Mouse (Mus musculus): Measurements from ENCODE around the gene Spty2d1. TPM values are rescaled to one million over a fixed set of nuclear protein-coding genes. Genes with fewer than 3 reads are reported as not detected.

The Spty2d1 gene
- polyA plus RNA-seq, 1 experiment from 2014 or later = 23.8 TPM

GRCm38 (mm10) chr7:46987073-46987472 is 21.1 kb downstream of the Spty2d1 start:
- Histone ChIP-seq H3K27me3 (ENCODE audit: insufficient read depth, low read length) (no peaks in the 10 kb centered on the region), H3K9ac (no peak overlapping the region), H3K4me1 (ENCODE audit: insufficient read depth) (peaks cover 13% of the 10 kb centered on the region; the same call in 1 of the 2 replicates), H3K9me3 (ENCODE audit: low read depth, low read length) (no peaks in the 10 kb centered on the region), H3K27ac (ENCODE audit: low read depth) (peak overlapping the region; percentile 86), H3K36me3 (ENCODE audit: insufficient read depth) (peaks cover 17% of the 10 kb centered on the region), H3K4me3 (ENCODE audit: low read depth, low read length) (no peak overlapping the region), H3K4me2 (peak overlapping the region; percentile 8)
- TF ChIP-seq CTCF (IDR thresholded peaks at IDR 0.05; ENCODE audit: low read depth) = no peak
- WGBS = 21% methylated on average over 2 of the region's 2 CpGs
- DNase-seq (peak; percentile 68), ATAC-seq (ENCODE audit: insufficient read depth) (peak; percentile 53)

- DNase-seq = peak; percentile 88
- Histone ChIP-seq H3K4me3 (ENCODE audit: low read depth, low read length) (no peak overlapping the region), H3K27me3 (ENCODE audit: insufficient read depth, low read length) (no peaks in the 10 kb centered on the region), H3K4me1 (ENCODE audit: insufficient read depth) (peaks cover 13% of the 10 kb centered on the region; the same call in 1 of the 2 replicates), H3K9me3 (ENCODE audit: low read depth, low read length) (no peaks in the 10 kb centered on the region), H3K9ac (no peak overlapping the region), H3K27ac (ENCODE audit: low read depth) (peak overlapping the region; percentile 86), H3K36me3 (ENCODE audit: insufficient read depth) (peaks cover 12% of the 10 kb centered on the region; the same call in 1 of the 2 replicates), H3K4me2 (peak overlapping the region; percentile 8)
- peak; percentile 79 for ATAC-seq (ENCODE audit: insufficient read depth)
- no peak for TF ChIP-seq CTCF (IDR thresholded peaks at IDR 0.05; ENCODE audit: low read depth)
- WGBS = 34% methylated on average over 5 of the region's 5 CpGs
These were observed 21.6 kb downstream of the Spty2d1 start for GRCm38 (mm10) chr7:46986646-46987045.

- Histone ChIP-seq H3K36me3 (ENCODE audit: insufficient read depth) (0 out of 2 replicates have a peak, but pooled peaks cover 6% of the 10 kb centered on the region), H3K9me3 (ENCODE audit: low read depth, low read length) (no peaks in the 10 kb centered on the region), H3K4me1 (ENCODE audit: insufficient read depth) (peaks cover 13% of the 10 kb centered on the region; the same call in 1 of the 2 replicates), H3K4me2 (peak overlapping the region; percentile 8), H3K9ac (no peak overlapping the region), H3K27ac (ENCODE audit: low read depth) (peak overlapping the region; percentile 86), H3K27me3 (ENCODE audit: insufficient read depth, low read length) (no peaks in the 10 kb centered on the region), H3K4me3 (ENCODE audit: low read depth, low read length) (no peak overlapping the region)
- peak; percentile 75 for ATAC-seq (ENCODE audit: insufficient read depth)
- no peak for TF ChIP-seq CTCF (IDR thresholded peaks at IDR 0.05; ENCODE audit: low read depth)
- DNase-seq = peak; percentile 76
- WGBS = 30% methylated on average over 8 of the region's 8 CpGs
These were observed 22.3 kb downstream of the Spty2d1 start for GRCm38 (mm10) chr7:46985718-46986505.

GRCm38 (mm10) chr7:46983280-46983679 is 24.9 kb downstream of the Spty2d1 start, which contains the start of gene Gm9999:
Gene Gm9999, plus strand, starts transcription at chr7:46983580.
- Histone ChIP-seq H3K9ac (no peak within 1 kb of the TSS), H3K4me2 (no peak within 1 kb of the TSS), H3K27ac (ENCODE audit: low read depth) (no peak within 1 kb of the TSS), H3K4me1 (ENCODE audit: insufficient read depth) (peaks cover 13% of the 10 kb centered on the region; the same call in 1 of the 2 replicates), H3K36me3 (ENCODE audit: insufficient read depth) (no peaks in the 10 kb centered on the region), H3K9me3 (ENCODE audit: low read depth, low read length) (no peaks in the 10 kb centered on the region), H3K4me3 (ENCODE audit: low read depth, low read length) (no peak within 1 kb of the TSS), H3K27me3 (ENCODE audit: insufficient read depth, low read length) (no peaks in the 10 kb centered on the region)
- ATAC-seq (ENCODE audit: insufficient read depth) = no peak
- TF ChIP-seq CTCF (IDR thresholded peaks at IDR 0.05; ENCODE audit: low read depth) = no peak
- DNase-seq = no peak
- 88% methylated on average over 3 of the region's 3 CpGs for WGBS

GRCm38 (mm10) chr7:46975456-46975855 is 32.8 kb downstream of the Spty2d1 start:
- Histone ChIP-seq H3K27me3 (ENCODE audit: insufficient read depth, low read length) (no peaks in the 10 kb centered on the region), H3K4me3 (ENCODE audit: low read depth, low read length) (no peak overlapping the region), H3K9me3 (ENCODE audit: low read depth, low read length) (no peaks in the 10 kb centered on the region; the same call in 1 of the 2 replicates), H3K36me3 (ENCODE audit: insufficient read depth) (no peaks in the 10 kb centered on the region), H3K27ac (ENCODE audit: low read depth) (no peak overlapping the region), H3K9ac (no peak overlapping the region), H3K4me1 (ENCODE audit: insufficient read depth) (no peaks in the 10 kb centered on the region), H3K4me2 (no peak overlapping the region)
- ATAC-seq (ENCODE audit: insufficient read depth) (no peak), DNase-seq (no peak)
- no peak for TF ChIP-seq CTCF (IDR thresholded peaks at IDR 0.05; ENCODE audit: low read depth)
- WGBS = 82% methylated on average over 11 of the region's 11 CpGs

- Histone ChIP-seq H3K4me1 (ENCODE audit: insufficient read depth) (no peaks in the 10 kb centered on the region), H3K27ac (ENCODE audit: low read depth) (no peak overlapping the region), H3K27me3 (ENCODE audit: insufficient read depth, low read length) (no peaks in the 10 kb centered on the region), H3K4me2 (no peak overlapping the region), H3K9me3 (ENCODE audit: low read depth, low read length) (no peaks in the 10 kb centered on the region; the same call in 1 of the 2 replicates), H3K4me3 (ENCODE audit: low read depth, low read length) (no peak overlapping the region), H3K9ac (no peak overlapping the region), H3K36me3 (ENCODE audit: insufficient read depth) (no peaks in the 10 kb centered on the region)
- ATAC-seq (ENCODE audit: insufficient read depth) (no peak), DNase-seq (no peak)
- 92% methylated on average over 4 of the region's 4 CpGs for WGBS
- TF ChIP-seq CTCF (IDR thresholded peaks at IDR 0.05; ENCODE audit: low read depth) = no peak
These were observed 33.6 kb downstream of the Spty2d1 start for GRCm38 (mm10) chr7:46974648-46975047.

- TF ChIP-seq CTCF (IDR thresholded peaks at IDR 0.05; ENCODE audit: low read depth) = no peak
- Histone ChIP-seq H3K9me3 (ENCODE audit: low read depth, low read length) (no peaks in the 10 kb centered on the region; the same call in 1 of the 2 replicates), H3K36me3 (ENCODE audit: insufficient read depth) (no peaks in the 10 kb centered on the region), H3K4me3 (ENCODE audit: low read depth, low read length) (no peak overlapping the region), H3K27ac (ENCODE audit: low read depth) (no peak overlapping the region), H3K4me2 (no peak overlapping the region), H3K4me1 (ENCODE audit: insufficient read depth) (no peaks in the 10 kb centered on the region), H3K9ac (no peak overlapping the region), H3K27me3 (ENCODE audit: insufficient read depth, low read length) (no peaks in the 10 kb centered on the region)
- DNase-seq = no peak
- WGBS = 88% methylated on average over 4 of the region's 4 CpGs
- no peak for ATAC-seq (ENCODE audit: insufficient read depth)
These were observed 38.3 kb downstream of the Spty2d1 start for GRCm38 (mm10) chr7:46969898-46970297.

Measured in lung, embryonic 14.5 days (tissue).